Mouse (Mus musculus) R1 (cell line): Measurements from ENCODE around the gene Cybc1.

Experiments used
- DNase-seq: peaks from one replicate; pipeline ENCODE4 v3.0.0-alpha.2; 2018; ENCODE audit warnings: low read depth, low spot score

The Cybc1 gene

DNA sequence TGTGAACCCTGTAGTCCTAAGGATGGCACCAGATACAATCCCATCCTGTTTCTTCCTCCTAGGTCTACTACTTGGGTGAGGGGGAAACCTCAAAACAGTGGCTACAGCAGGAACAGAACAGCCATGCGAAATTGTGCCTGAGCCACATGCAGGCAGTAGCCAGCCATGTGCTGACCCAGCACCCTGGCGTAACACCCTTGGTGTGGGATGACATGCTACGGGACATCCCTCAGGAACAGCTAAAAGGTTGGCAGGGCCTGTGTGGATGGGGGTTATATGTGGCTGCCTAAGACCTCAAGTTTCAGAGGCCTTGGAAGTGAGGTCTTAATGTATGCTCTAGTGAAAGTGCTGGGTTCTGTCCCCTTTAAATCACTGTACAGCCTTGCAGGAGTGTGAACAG lies 12.3 kb downstream of the Cybc1 start:
- DNase-seq, result no peak

GRCm38 (mm10) chr11:121204161-121205006 lies 24.7 kb downstream of the Cybc1 start, which contains the start of the genes Hexdc and Ogfod3:
TSS of gene Hexdc (plus strand) at chr11:121204433.
TSS of gene Ogfod3 (minus strand) at chr11:121204711.
- DNase-seq, result peak; percentile 100

DNA sequence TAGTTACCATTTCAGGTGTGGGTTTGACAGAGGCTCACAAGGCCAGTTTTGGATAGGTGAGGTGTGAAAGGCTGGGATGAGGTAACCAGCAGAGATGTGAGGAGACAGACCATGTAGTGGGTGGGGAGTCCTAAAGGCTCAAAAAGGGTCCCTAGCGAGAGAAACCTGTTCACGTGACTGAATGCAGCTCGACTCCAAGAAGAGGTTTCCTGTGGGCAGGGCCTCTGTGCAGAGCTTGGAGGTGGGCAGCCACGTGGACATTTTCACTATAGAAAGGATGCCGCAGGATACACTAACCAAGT lies 25.3 kb downstream of the Cybc1 start:
- no peak for DNase-seq

DNA sequence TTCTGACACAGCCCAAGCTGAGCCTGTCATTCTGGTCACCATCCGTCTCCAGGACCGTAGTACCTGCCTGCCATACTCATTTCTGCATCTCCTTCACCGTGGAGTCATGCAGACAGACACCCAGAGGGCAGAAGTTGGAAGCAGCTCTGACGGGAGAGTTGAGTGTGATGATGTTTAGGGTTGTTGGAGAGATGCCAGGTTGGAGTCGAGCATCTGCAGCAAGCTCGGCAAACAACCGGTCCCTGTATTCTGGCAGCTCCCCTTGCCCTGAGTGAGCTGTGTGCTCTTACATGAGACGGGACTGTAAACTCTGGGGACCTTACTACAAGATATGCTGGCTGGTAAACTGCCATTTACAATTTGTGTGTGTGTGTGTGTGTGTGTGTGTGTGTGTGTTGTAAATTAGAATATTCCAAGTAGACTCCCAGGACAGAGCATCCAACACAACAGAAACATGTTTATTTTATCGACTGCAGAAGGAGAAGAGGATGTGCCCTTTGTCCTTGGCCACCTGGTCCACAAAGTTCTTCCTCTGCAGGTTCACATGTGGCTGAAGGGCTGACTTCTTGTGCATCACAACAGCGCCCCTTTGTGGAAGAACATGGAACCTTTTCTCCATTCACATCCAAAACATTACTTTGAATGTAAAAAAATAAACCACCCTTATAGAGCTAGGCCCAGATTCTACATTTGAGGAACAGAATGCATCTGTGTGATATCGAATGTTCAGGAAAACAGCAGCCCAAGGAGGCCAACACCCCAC lies 27.5 kb downstream of the Cybc1 start:
- DNase-seq, result peak; percentile 75

- no peak for DNase-seq
These were observed 28.3 kb downstream of the Cybc1 start for GRCm38 (mm10) chr11:121200781-121201180.

DNA sequence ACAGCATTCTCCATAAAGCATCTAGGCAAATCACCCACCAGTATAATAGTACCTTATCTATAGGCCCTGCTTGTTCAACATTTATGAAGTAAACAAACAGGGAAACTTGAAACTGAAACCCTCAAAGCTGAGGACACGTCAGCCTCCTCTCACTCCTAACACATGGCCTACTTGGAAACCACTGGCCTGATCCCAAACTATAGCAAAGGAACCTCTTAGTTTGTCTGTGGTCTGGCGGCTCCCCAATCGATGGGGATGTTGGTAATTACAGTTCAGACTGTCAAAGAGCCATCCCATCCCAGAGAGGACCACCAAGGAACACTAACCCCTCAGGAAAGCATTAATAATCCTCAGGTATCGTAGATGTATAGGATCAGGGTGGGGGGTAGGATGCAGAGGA lies 29.3 kb downstream of the Cybc1 start:
- DNase-seq, result no peak

GRCm38 (mm10) chr11:121198622-121199021 lies 30.5 kb downstream of the Cybc1 start:
- no peak for DNase-seq

- DNase-seq, result no peak
These were observed 35.7 kb downstream of the Cybc1 start for GRCm38 (mm10) chr11:121193415-121193814.

- DNase-seq, result no peak
These were observed 36.4 kb downstream of the Cybc1 start for GRCm38 (mm10) chr11:121192742-121193141.

DNA sequence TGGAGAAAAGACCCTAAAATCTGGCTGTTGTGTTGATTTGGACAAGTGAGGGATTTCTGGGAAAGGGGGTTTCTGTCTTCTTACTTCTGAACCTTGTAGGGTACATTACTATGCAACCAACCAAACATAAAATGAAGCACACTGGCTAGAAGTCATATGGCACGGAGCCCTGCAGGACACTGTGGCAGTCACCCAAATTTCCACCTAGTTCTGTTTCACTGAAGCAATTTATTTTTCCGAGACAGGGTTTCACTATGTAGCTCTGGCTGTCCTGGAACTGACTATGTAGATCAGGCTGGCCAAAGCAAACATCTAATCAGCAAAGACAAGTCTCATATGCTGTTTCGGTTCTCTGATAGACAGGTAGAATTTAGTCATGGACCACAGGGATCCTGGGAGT lies 39.4 kb downstream of the Cybc1 start:
- no peak for DNase-seq

- peak; percentile 74 for DNase-seq
These were observed 52.5 kb downstream of the Cybc1 start for GRCm38 (mm10) chr11:121176285-121177270.

DNA sequence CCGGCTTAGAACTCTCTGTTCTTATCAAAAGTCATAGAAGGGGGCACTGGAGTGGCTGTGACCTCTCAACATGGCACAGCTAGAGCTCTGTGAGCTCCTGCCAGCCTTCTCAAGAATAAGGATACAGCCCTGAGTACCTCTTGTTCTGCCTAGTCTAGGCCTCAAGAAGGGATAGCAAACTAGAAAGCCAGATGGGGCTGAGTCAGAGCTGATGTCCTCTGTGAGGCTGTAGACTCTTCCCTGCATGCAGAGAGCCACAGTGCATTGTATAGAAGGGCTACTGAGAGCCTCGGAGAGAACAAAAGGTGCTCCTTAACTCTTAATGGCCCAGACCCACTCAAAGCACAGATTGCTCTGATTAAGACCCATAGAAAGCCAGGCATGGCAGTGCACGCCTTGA lies 54.9 kb downstream of the Cybc1 start:
- no peak for DNase-seq

DNA sequence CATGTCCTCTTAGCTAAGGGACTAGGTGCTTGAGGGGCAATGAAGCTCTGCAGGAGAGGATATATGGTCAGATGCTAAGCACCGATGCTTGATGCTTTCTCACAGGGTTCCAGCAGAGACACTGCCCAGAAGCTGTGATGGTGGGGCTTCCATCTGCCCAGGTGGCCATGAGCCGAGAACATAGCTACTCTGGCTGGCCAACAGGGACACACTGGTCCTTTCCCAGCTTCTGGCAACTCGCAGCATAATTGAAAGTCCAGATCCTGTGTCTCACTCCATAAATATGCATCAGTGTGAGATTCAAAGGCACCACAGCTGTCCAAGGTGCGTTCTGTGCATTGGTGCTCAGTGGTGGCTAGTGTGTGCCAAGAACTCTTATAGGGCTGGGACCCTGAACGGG lies 55.9 kb downstream of the Cybc1 start:
- no peak for DNase-seq
